Mouse (Mus musculus): ENCODE measurements around the gene Mpl. TPM values are rescaled to one million over a fixed set of nuclear protein-coding genes. Genes with fewer than 3 reads are reported as not detected.

Mpl gene
- total RNA-seq, 2 experiments from 2014 or later = 1.1 TPM; not detected in 1

Other genes with a start within 250 kb of the Mpl start
- not detected in 2 replicates for gene Ptprf, start 166.1 kb downstream of the Mpl start, total RNA-seq (2015; ENCODE audit: low replicate concordance)
- gene Ptprf, start 166.1 kb downstream of the Mpl start, total RNA-seq (2017; ENCODE audit: low replicate concordance) = not detected in 2 replicates
- 13.3 and 14.2 TPM in 2 replicates for gene Szt2, start 48.2 kb downstream of the Mpl start, total RNA-seq (2015; ENCODE audit: low replicate concordance)
- gene Szt2, start 48.2 kb downstream of the Mpl start, total RNA-seq (2017; ENCODE audit: low replicate concordance) = 14.1 and 21.6 TPM in 2 replicates
- gene Med8, start 48.2 kb downstream of the Mpl start, total RNA-seq (2015; ENCODE audit: low replicate concordance) = 30.0 and 32.2 TPM in 2 replicates
- gene Med8, start 48.2 kb downstream of the Mpl start, total RNA-seq (2017; ENCODE audit: low replicate concordance) = 37.6 and 66.2 TPM in 2 replicates
- 15.2 and 35.9 TPM in 2 replicates for gene Elovl1, start 29.4 kb downstream of the Mpl start, total RNA-seq (2015; ENCODE audit: low replicate concordance)
- 21.7 and 22.0 TPM in 2 replicates for gene Elovl1, start 29.4 kb downstream of the Mpl start, total RNA-seq (2017; ENCODE audit: low replicate concordance)
- 25.1 and 32.5 TPM in 2 replicates for gene Cdc20, start 20.2 kb downstream of the Mpl start, total RNA-seq (2015; ENCODE audit: low replicate concordance)
- 30.8 and 46.6 TPM in 2 replicates for gene Cdc20, start 20.2 kb downstream of the Mpl start, total RNA-seq (2017; ENCODE audit: low replicate concordance)
- gene Tie1, start 32.5 kb upstream of the Mpl start, total RNA-seq (2015; ENCODE audit: low replicate concordance) = not detected in 2 replicates
- 0.85 TPM in 1 of 2 replicates, not detected in the other for gene Tie1, start 32.5 kb upstream of the Mpl start, total RNA-seq (2017; ENCODE audit: low replicate concordance)
- not detected in 2 replicates for gene 2610528J11Rik, start 69.5 kb upstream of the Mpl start, total RNA-seq (2015; ENCODE audit: low replicate concordance)
- not detected in 2 replicates for gene 2610528J11Rik, start 69.5 kb upstream of the Mpl start, total RNA-seq (2017; ENCODE audit: low replicate concordance)
- gene Tmem125, start 86.5 kb upstream of the Mpl start, total RNA-seq (2015; ENCODE audit: low replicate concordance) = not detected in 2 replicates
- gene Tmem125, start 86.5 kb upstream of the Mpl start, total RNA-seq (2017; ENCODE audit: low replicate concordance) = not detected in 2 replicates
- 0.63 TPM in 1 of 2 replicates, not detected in the other for gene Cfap57, start 163.3 kb upstream of the Mpl start, total RNA-seq (2015; ENCODE audit: low replicate concordance)
- gene Cfap57, start 163.3 kb upstream of the Mpl start, total RNA-seq (2017; ENCODE audit: low replicate concordance) = 0.51 and 0.84 TPM in 2 replicates
- gene Ebna1bp2, start 163.3 kb upstream of the Mpl start, total RNA-seq (2015; ENCODE audit: low replicate concordance) = 28.4 and 35.1 TPM in 2 replicates
- gene Ebna1bp2, start 163.3 kb upstream of the Mpl start, total RNA-seq (2017; ENCODE audit: low replicate concordance) = 12.6 and 20.6 TPM in 2 replicates
- gene Olfr62, start 201.4 kb upstream of the Mpl start, total RNA-seq (2015; ENCODE audit: low replicate concordance) = not detected in 2 replicates
- gene Olfr62, start 201.4 kb upstream of the Mpl start, total RNA-seq (2017; ENCODE audit: low replicate concordance) = not detected in 2 replicates
- not detected in 2 replicates for gene Olfr1342, start 235.2 kb upstream of the Mpl start, total RNA-seq (2015; ENCODE audit: low replicate concordance)
- gene Olfr1342, start 235.2 kb upstream of the Mpl start, total RNA-seq (2017; ENCODE audit: low replicate concordance) = not detected in 2 replicates
- gene Olfr1341, start 246.0 kb upstream of the Mpl start, total RNA-seq (2015; ENCODE audit: low replicate concordance) = not detected in 2 replicates
- gene Olfr1341, start 246.0 kb upstream of the Mpl start, total RNA-seq (2017; ENCODE audit: low replicate concordance) = not detected in 2 replicates

Measured in erythroblast, adult 5-6 weeks (primary cell).